Mouse (Mus musculus): Measurements from ENCODE around the gene Armc10.
"Not testable (repeated sequence)": the region's sequence is repeated elsewhere in the genome, so short reads cannot be mapped to it uniquely, and the experiment has no call there.

The Armc10 gene

DNA sequence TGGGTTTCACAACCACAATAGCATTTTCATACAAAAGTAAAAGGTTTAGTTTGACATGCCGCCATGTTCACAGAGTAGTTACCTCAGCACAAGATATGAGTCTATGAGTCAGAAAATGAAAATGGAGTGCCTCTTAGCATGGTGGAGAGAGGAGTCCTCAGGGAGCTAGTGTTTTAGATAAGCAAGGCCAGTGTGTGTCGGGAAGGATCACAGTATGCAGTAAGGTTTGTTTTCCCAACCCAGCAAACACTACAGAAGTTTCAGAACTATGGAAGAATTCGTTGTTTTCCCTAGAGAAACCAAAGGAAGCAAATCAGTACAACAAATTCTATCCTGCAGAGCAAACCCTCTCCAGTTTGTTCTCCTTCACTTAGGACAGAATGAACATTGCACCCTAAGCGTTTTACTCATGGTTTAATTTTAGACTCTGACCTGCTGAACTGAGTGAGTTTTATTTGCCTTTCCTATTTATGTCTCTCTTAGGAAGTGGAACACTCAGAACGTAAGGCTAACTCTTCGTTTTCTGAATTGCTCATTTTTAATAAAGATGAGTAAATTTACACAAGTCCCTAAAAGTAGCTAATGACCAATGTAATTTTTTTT is 57.4 kb downstream of the Armc10 start:
- no peak for DNase-seq (ENCODE audit: low spot score)

DNA sequence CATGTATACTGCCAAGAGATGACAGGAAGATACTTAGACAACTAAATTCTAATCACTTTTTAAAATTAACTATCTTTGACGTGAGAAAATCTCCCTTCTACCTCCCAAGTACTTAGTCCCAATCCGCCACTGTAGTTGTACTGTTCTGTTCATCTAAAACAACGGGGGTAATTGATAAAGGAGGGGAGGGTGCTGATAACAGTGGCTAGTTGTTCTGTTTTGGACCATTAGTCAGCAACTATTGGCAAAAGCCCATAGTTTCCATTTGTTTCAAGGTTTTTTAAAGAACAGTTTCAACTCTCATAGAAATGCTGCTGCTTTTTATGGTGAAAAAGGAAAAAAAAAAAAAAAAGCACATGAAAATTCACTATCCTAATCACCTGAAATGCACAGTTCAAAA is 58.1 kb downstream of the Armc10 start:
- DNase-seq (ENCODE audit: low spot score) = no peak

DNA sequence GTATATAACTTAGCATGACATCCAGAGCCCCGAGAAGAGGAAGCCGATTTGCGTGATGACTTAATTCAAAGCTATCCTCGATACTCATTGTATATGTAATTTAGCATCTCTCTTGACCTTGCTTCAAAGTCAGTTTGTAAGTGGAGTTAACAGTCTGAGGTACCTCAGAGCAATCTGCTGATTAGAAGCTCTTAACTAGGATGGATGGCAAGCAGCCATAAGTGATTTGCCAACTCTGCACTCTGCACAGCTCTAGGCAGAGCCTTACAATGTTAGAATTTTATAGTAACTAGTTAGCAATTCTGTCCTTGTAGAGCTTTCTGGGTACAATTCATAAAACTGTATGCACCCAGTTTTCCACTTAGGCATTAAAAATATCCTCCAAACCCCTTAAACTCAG is 60.9 kb downstream of the Armc10 start:
- DNase-seq (ENCODE audit: low spot score) = no peak

DNA sequence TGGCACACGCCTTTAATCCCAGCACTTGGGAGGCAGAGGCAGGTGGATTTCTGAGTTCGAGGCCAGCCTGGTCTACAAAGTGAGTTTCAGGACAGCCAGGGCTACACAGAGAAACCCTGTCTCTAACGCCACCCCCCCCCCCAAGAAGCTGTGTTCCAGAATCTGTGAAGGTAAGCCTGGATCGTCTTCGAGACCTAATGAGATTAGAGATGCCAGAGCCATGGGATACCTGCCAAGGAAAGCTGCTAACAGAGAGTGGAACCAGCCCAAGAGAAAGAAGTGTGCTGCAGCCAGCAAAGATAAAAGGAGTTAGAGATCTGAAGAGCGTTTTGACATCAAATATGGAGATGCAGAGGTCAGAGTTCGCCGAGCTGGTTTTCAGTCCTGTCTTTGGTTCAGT is 62.4 kb downstream of the Armc10 start:
- not testable (repeated sequence) for DNase-seq (ENCODE audit: low spot score)
